Mouse (Mus musculus): ENCODE data around the gene Vmn1r113. TPM values are rescaled to one million over a fixed set of nuclear protein-coding genes. Genes with fewer than 3 reads are reported as not detected.

The Vmn1r113 gene
- not detected in 2 replicates for polyA plus RNA-seq (2012; rRNA removed; ENCODE audit: low replicate concordance)

GRCm38 (mm10) chr7:20786985-20787384 lies at the start of gene Vmn1r113:
Gene Vmn1r113 (plus strand): TSS chr7:20787285.

GRCm38 (mm10) chr7:20770885-20771284 lies 16.2 kb upstream of the Vmn1r113 start, which contains the start of gene Vmn1r112:
Gene Vmn1r112 (plus strand): TSS chr7:20771185.

GRCm38 (mm10) chr7:20812086-20812485 lies 25.0 kb downstream of the Vmn1r113 start, which contains the start of gene Vmn1r114:
Gene Vmn1r114 (minus strand): TSS chr7:20812186.

Other genes with a start within 250 kb of the Vmn1r113 start
- not detected in 2 replicates for gene Gm5726, start 241.5 kb upstream of the Vmn1r113 start, polyA plus RNA-seq (2012; rRNA removed; ENCODE audit: low replicate concordance)
- gene Gm4141, start 211.0 kb upstream of the Vmn1r113 start, polyA plus RNA-seq (2012; rRNA removed; ENCODE audit: low replicate concordance), result not detected in 2 replicates
- gene Gm4513, start 188.3 kb upstream of the Vmn1r113 start, polyA plus RNA-seq (2012; rRNA removed; ENCODE audit: low replicate concordance), result not detected in 2 replicates
- gene Vmn1r107, start 118.4 kb upstream of the Vmn1r113 start, polyA plus RNA-seq (2012; rRNA removed; ENCODE audit: low replicate concordance), result not detected in 2 replicates
- not detected in 2 replicates for gene Vmn1r111, start 84.1 kb upstream of the Vmn1r113 start, polyA plus RNA-seq (2012; rRNA removed; ENCODE audit: low replicate concordance)
- gene Gm10668, start 56.7 kb upstream of the Vmn1r113 start, polyA plus RNA-seq (2012; rRNA removed; ENCODE audit: low replicate concordance), result not detected in 2 replicates
- not detected in 2 replicates for gene Vmn1r112, start 16.1 kb upstream of the Vmn1r113 start, polyA plus RNA-seq (2012; rRNA removed; ENCODE audit: low replicate concordance)
- gene Vmn1r114, start 24.9 kb downstream of the Vmn1r113 start, polyA plus RNA-seq (2012; rRNA removed; ENCODE audit: low replicate concordance), result not detected in 2 replicates
- not detected in 2 replicates for gene Vmn1r115, start 57.7 kb downstream of the Vmn1r113 start, polyA plus RNA-seq (2012; rRNA removed; ENCODE audit: low replicate concordance)
- gene Vmn1r116, start 85.0 kb downstream of the Vmn1r113 start, polyA plus RNA-seq (2012; rRNA removed; ENCODE audit: low replicate concordance), result not detected in 2 replicates
- not detected in 2 replicates for gene Vmn1r117, start 96.8 kb downstream of the Vmn1r113 start, polyA plus RNA-seq (2012; rRNA removed; ENCODE audit: low replicate concordance)
- not detected in 2 replicates for gene Vmn1r118, start 125.1 kb downstream of the Vmn1r113 start, polyA plus RNA-seq (2012; rRNA removed; ENCODE audit: low replicate concordance)
- gene Vmn1r119, start 225.2 kb downstream of the Vmn1r113 start, polyA plus RNA-seq (2012; rRNA removed; ENCODE audit: low replicate concordance), result not detected in 2 replicates

All from duodenum, adult 2 months (tissue).